Mouse (Mus musculus): ENCODE measurements around the gene Eng. TPM values are rescaled to one million over a fixed set of nuclear protein-coding genes. Genes with fewer than 3 reads are reported as not detected.

Eng gene
- total RNA-seq, 2 experiments from 2014 or later = 96.0 to 97.8 TPM

- peak; percentile 58 to 75 for DNase-seq
These were observed 25.5 kb upstream of the Eng start for GRCm38 (mm10) chr2:32620682-32621516.

DNA sequence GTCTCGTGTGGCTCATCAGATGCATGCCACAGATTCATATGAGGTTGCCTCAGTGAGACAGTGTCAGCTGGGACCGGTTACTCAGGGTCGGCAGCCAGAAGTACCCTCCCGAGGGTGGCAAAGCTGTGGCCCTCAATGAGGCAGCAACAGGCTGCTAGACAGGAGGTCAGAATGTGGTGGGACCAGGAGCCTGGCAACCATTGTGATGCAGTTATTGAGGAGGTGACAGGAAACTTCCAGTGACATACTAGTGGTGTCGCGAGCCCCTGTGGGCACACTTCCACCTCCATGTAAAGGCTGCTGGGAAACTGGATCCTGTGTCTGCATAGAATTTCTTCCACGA lies 24.9 kb upstream of the Eng start, which contains the start of gene Ak1:
Gene Ak1, plus strand, starts transcription at position 242 of the 343 bp plus-strand sequence.
- no peak for DNase-seq

- no peak for DNase-seq
These were observed 22.2 kb upstream of the Eng start for GRCm38 (mm10) chr2:32624111-32624748.

- DNase-seq = peak; percentile 86 to 88
These were observed 21.1 kb upstream of the Eng start for GRCm38 (mm10) chr2:32625212-32625872.

- DNase-seq = peak; percentile 81 to 90
These were observed 20.3 kb upstream of the Eng start for GRCm38 (mm10) chr2:32625873-32626694.

DNA sequence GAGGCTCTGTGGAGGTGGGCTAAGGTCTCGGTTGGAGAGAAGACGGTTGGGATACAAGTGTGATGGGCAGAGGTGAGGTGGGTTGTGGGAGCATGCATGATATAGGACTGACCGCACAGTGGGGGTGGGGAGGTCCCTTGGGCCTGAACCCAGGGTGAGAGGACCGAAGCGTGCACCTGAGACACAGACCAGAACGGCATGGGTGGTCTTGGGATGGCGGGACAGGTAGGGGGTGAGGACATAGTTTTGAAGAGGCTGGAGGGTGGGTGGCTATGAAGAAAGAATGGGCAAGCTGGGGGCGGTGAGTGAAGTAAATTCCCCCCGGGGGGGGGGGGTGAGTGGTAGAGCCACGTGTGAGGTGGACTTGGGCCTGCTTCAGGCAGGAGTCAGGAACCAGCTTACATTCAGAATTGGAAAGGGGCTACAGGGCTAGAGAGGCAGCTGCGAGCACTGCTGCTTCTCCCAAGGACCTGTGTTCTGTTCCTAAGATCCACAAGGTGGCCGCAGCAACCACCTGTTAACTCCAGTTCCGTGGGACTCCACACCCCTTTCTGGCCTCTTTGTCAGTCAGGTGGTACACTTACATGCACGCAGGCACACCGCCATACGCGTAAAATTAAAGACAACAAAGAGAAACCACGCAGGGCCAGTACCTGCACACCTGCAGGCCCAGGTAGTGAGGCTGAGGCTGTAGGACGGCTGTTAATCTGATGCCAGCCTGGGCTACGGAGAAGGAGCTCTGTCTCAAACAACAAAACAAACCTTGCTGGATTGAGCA lies 18.9 kb upstream of the Eng start:
- DNase-seq = peak in 1 of 2 experiments; percentile 16

DNA sequence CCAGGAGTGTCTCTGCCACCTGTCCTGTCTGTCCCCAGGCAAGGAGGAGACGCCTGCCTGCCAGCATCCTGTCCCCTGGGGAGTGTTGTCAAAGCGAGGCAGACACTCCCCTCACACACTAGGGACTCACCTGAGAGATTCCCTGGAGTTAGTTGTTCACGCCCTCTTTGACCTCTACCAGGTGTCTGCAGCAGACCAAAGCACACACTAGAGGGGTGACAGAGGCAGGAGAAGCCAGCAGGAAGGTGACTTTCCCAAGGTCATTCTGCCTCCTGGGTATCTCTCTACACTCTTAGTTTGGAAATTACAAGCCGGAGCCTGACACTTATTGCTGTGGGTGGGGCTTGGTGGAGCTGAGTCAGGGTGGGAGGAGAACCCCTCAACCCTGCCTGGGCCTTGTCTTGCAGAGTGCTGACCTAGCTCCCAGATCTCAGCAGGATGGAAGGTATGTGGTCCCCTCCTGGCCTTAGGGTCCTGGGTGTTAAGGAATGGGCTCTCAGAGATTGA lies 18.3 kb upstream of the Eng start:
- DNase-seq = peak; percentile 40 to 64

- DNase-seq = peak; percentile 68 to 79
These were observed 17.7 kb upstream of the Eng start for GRCm38 (mm10) chr2:32628729-32629128.

DNA sequence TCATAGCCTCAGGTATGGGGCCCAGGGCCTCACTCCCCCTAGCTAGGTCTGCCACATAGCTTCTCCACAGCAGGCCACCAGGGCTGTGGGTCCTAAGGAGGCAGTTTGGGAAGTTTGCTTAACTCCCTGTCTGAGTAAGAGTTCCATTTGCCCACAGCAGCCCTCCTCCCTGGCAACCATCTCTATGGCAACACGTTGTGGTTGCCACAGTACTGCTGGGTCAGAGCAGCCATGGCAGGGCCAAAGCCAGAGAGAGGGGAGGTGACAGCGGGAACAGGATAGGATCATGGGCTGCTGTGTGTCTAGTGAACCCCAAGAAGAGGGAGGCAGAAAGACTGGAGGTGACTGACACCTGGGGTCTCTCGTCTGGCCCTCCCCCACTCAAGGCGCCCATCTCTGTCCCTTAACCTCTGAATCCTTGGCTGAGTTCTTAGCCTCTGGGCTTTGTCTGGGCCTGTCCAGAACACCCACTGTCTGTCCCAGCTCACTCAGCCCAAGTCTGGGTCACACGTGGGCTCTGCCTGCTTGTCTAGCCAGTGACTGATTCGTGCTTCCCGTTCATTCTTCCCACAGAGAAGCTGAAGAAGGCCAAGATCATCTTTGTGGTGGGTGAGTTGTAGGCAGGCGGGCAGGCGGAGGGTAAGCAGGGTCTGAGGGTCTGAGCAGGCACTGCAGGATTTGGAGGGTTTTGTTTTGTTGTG lies 17.0 kb upstream of the Eng start:
- DNase-seq = peak; percentile 60 to 67

DNA sequence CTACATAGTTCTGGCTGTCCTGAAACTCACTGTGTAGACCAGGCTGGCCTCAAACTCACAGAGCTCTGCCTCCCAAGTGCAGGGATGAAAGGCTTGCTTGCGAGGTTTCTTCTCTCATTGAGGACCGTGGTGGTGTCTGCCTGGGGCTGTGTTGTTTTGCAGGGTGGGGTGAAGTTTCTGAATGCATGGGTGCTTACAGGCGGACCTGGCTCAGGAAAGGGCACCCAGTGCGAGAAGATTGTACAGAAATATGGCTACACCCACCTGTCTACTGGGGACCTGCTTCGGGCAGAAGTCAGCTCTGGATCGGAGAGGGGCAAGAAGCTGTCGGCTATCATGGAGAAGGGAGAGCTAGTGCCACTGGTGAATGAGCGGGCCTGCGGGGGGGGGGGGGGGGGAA lies 16.4 kb upstream of the Eng start:
- no peak for DNase-seq

DNA sequence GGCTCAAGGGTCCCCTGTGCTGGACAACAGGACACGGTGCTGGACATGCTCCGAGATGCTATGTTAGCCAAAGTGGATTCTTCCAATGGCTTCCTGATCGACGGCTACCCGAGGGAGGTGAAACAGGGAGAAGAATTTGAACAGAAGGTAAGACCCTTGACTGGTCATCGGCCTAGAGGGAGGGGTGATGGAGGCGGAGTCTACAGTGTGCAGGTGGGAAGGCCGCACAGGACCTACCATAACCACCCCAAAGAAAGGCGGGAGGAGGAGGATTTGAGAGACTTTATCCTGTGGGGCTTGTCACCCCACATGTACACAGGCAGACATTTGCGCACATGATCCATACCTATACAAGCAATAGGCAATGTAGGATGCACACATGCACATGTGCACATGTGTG lies 15.3 kb upstream of the Eng start:
- DNase-seq = no peak

GRCm38 (mm10) chr2:32631737-32632394 lies 14.5 kb upstream of the Eng start:
- peak; percentile 81 to 85 for DNase-seq

- DNase-seq = peak; percentile 46 to 60
These were observed 12.7 kb upstream of the Eng start for GRCm38 (mm10) chr2:32633660-32634059.

DNA sequence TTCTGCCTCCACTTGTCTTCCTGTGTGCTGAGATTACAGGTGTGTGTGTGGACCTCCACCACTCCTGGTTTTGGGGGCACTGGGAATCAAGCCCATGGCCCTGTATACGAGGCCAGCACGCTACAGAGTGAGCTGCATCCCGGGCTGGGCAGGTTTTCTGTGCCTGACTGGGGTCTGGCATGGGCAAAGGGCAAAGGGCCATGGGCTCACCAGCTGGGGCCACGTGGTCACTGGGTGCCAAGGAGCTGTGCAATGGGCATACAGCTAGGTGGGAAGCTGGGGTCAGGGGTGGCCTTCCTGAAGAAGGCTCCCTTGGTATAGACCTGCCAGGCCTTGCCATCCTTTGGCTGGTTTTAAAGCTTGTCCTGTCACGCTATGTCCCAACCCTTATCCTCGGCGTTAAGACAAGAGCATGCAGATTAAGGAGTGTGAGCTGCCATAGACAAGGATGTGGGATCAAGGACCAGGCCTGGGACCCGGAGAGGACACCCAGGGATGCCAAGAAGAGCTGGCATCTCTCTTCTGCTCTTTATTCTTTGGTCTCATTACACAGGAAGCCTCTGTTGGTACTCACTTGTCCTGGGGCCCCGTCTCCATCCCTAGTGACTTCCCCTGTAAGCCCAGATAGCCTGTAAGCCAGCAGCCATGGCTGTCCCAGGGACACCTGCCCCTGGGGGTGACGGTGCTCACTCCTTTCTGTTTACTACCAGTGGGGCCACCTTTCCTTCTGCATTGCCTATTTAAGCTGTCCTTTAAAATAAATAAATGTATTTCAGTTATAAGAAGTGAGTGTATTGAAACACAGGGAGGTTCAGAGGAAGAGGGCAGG lies 11.9 kb upstream of the Eng start:
- DNase-seq = no peak

GRCm38 (mm10) chr2:32636617-32637016 lies 9.8 kb upstream of the Eng start:
- no peak for DNase-seq

GRCm38 (mm10) chr2:32637778-32638281 lies 8.6 kb upstream of the Eng start:
- DNase-seq = peak; percentile 69 to 81

GRCm38 (mm10) chr2:32639632-32640031 lies 6.8 kb upstream of the Eng start:
- no peak for DNase-seq

GRCm38 (mm10) chr2:32640550-32641051 lies 5.8 kb upstream of the Eng start:
- no peak for DNase-seq

DNA sequence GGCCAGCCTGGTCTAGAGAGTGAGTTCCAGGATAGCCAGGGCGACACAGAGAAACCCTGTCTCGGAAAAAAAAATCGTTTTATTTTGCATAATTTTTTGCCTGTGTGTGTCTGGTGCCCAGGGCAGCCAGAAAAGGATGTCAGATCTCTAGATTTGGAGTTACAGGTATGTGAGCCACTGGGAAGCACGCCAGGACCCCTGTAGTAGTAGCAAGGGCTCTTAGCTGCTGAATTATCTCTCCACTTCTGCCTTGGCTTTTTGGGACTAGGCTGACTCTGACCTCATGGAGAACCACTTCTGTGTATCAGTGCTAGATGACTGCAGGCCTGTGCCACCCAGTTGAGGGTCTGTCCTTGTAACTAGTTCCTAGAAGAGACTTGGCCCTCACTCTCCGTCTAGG lies 4.6 kb upstream of the Eng start:
- DNase-seq = no peak

Data from adrenal gland, postnatal 36 days (tissue).